Mouse (Mus musculus): ENCODE measurements around the gene Dnajc11.

Gene Dnajc11

GRCm38 (mm10) chr4:151933505-151934214 lies at the start of gene Dnajc11:
Gene Dnajc11 (plus strand): TSS chr4:151933691.
- DNase-seq (ENCODE audit: low read depth, low spot score): peak; percentile 97

GRCm38 (mm10) chr4:151893241-151893640 lies 40.2 kb upstream of the Dnajc11 start:
- DNase-seq (ENCODE audit: low read depth, low spot score): no peak

GRCm38 (mm10) chr4:151894926-151895325 lies 38.6 kb upstream of the Dnajc11 start:
- DNase-seq (ENCODE audit: low read depth, low spot score): no peak

GRCm38 (mm10) chr4:151895624-151896023 lies 37.9 kb upstream of the Dnajc11 start:
- no peak for DNase-seq (ENCODE audit: low read depth, low spot score)

- no peak for DNase-seq (ENCODE audit: low read depth, low spot score)
Measured at GRCm38 (mm10) chr4:151897069-151897617, 36.3 kb upstream of the Dnajc11 start.

- DNase-seq (ENCODE audit: low read depth, low spot score): no peak
Measured at GRCm38 (mm10) chr4:151898600-151899245, 34.8 kb upstream of the Dnajc11 start.

GRCm38 (mm10) chr4:151899707-151900384 lies 33.6 kb upstream of the Dnajc11 start:
- no peak for DNase-seq (ENCODE audit: low read depth, low spot score)

GRCm38 (mm10) chr4:151900735-151901134 lies 32.8 kb upstream of the Dnajc11 start:
- DNase-seq (ENCODE audit: low read depth, low spot score): no peak

GRCm38 (mm10) chr4:151901422-151901821 lies 32.1 kb upstream of the Dnajc11 start:
- DNase-seq (ENCODE audit: low read depth, low spot score): no peak

GRCm38 (mm10) chr4:151902046-151902688 lies 31.3 kb upstream of the Dnajc11 start:
- no peak for DNase-seq (ENCODE audit: low read depth, low spot score)

GRCm38 (mm10) chr4:151902689-151903241 lies 30.7 kb upstream of the Dnajc11 start:
- DNase-seq (ENCODE audit: low read depth, low spot score): no peak

- DNase-seq (ENCODE audit: low read depth, low spot score): no peak
Measured at GRCm38 (mm10) chr4:151904098-151904497, 29.4 kb upstream of the Dnajc11 start.

GRCm38 (mm10) chr4:151905621-151906020 lies 27.9 kb upstream of the Dnajc11 start:
- no peak for DNase-seq (ENCODE audit: low read depth, low spot score)

GRCm38 (mm10) chr4:151907577-151908343 lies 25.7 kb upstream of the Dnajc11 start:
- DNase-seq (ENCODE audit: low read depth, low spot score): no peak

GRCm38 (mm10) chr4:151908809-151909208 lies 24.7 kb upstream of the Dnajc11 start:
- no peak for DNase-seq (ENCODE audit: low read depth, low spot score)

- no peak for DNase-seq (ENCODE audit: low read depth, low spot score)
Measured at GRCm38 (mm10) chr4:151916271-151916670, 17.2 kb upstream of the Dnajc11 start.

GRCm38 (mm10) chr4:151919135-151919840 lies 14.2 kb upstream of the Dnajc11 start:
- DNase-seq (ENCODE audit: low read depth, low spot score): no peak

- peak; percentile 37 for DNase-seq (ENCODE audit: low read depth, low spot score)
Measured at GRCm38 (mm10) chr4:151919900-151920643, 13.4 kb upstream of the Dnajc11 start.

- no peak for DNase-seq (ENCODE audit: low read depth, low spot score)
Measured at GRCm38 (mm10) chr4:151922124-151922523, 11.4 kb upstream of the Dnajc11 start.

Data from CD4-positive helper T cell, adult 2 months (primary cell).